Mouse (Mus musculus) brain, embryonic 18.5 days (tissue): ENCODE measurements around the gene Urod.

Experiments
- DNase-seq: peaks from one replicate; pipeline ENCODE4 v3.0.0-alpha.2; 2012; ENCODE audit warnings: low read depth, low spot score

Gene Urod

DNA sequence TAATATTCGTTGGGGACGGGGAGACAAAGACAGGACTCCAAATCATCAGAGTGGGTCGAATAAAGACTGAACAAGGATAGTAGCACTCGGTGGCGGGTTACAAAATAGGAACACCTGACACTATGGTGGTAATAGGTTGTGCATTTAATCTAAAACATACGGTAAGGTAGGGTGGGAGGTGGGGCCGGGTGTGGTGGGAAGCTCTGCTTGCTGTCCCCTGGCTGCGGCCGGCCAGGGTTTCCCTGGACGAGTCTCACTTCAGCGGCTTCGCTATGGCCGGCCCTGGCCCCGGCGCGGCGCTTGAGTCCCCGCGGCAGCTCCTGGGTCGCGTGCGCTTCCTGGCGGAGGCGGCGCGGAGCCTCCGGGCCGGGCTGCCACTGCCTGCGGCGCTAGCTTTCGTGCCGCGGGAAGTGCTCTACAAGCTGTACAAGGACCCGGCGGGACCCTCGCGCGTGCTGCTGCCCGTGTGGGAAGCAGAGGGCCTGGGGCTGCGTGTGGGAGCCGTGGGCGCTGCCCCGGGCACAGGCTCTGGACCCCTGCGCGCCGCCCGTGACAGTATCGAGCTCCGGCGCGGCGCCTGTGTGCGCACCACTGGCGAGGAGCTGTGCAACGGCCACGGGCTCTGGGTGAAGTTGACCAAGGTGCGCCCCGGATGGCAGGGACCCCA, 1.1 kb upstream of the Urod start, which contains the start of gene Hectd3:
Gene Hectd3, plus strand, starts transcription at position 187 of the 667 bp plus-strand sequence.
- no peak for DNase-seq

DNA sequence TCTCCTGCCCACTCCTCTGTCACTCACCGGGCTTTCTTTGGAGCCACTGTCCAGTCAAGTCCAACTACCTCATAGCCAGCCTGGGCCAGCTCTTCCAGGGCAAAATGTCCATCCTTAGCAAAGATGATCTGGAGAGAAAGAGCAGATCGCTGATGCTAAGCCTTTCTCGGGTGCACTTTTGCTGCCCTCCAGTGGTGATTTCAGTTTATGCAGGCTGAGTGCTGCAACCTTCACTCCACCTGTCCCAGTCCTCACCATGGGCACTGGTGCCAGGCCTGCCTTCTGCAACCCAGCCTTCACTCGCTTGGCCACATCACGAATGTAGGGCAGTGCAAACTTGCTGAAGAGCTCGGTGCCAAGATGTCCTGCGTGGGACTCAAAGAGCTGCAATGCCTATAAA, 2.8 kb downstream of the Urod start:
- DNase-seq, result no peak

DNA sequence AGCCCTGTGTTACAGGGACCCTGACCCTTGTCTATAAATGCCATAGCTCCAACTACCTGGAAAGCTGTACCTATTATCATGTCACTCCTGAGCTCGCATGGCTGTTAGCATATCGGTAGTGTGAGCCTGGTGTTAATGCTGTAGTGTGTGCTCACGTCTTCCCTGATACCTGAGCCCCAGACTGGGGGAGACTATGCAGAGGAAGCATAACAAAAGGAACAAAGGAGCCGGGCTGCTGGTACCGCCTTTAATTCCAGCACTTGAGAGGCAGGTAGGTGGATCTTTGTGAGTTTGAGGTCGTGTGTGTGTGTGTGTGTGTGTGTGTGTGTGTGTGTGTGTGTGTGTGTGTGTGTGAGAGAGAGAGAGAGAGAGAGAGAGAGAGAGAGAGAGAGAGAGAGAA, 4.5 kb downstream of the Urod start:
- no peak for DNase-seq

DNA sequence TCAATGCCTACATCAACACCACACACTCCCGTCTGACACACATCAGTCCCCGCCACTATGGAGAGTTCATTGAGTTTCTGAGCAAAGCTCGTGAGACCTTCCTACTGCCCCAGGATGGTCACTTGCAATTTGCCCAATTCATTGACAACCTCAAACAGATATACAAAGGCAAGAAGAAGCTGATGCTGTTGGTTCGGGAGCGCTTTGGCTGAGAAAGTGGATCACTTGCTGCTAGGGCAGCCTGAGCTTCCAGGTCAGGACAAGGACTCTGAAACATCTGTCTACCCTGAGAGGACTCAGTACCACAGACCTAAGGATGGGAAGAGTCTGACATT, 7.1 kb downstream of the Urod start:
- no peak for DNase-seq

DNA sequence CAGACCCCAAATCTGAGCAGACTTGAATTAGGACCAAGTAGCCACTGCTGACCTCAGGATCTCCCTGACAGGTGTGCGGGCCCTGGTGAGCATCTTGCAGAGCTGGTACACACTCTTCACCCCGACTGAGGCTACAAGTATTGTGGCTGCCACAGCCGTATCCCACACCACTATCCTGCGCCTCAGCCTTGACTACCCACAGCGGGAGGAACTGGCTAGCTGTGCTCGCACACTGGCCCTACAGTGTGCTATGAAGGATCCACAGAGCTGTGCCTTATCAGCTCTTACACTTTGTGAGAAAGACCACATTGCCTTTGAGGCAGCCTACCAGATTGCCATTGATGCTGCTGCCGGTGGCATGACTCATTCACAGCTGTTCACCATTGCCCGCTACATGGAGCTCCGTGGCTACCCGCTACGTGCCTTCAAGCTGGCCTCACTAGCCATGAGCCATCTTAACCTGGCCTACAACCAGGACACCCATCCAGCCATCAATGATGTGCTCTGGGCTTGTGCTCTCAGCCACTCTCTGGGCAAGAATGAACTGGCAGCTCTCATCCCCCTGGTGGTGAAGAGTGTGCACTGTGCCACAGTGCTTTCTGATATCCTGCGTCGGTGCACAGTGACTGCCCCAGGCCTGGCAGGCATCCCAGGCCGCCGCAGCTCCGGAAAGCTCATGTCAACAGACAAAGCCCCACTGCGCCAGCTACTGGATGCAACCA, 7.7 kb downstream of the Urod start:
- DNase-seq, result no peak

DNA sequence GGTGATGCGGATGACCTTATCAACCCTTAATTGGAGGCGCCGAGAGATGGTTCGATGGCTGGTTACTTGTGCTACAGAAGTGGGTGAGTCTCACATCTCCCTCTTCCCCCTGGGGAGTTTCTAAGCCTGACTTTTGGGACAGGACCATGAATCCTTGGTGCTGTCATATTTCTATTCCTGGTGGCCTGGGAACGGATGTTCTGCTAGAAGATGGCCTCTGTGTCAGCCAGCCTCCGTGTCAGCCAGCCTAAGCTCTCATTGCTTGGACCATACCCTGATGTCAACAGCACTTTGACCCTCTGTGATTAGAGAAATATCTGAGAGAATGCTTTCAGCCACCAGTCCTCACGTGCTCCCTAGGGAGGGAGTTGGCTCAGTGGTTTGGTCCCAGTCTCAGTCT, 8.5 kb downstream of the Urod start:
- no peak for DNase-seq

DNA sequence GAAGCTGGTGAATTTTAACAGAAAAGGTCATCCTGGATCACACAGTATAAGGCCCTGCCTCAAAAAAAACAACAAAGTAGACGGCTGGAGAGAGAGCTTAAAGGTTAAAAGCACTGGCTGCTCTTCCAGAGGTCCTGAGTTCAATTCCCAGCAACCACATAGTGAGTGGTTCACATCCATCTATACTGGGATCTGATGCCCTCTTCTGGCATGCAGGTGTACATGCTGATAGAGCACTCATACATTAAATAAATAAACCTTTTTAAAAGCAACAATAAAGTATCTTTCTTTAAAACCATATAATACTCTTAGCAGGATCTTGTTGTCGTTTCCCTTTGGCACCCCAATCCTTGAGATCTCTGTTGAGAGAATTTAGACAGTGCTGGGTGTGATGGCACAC, 17.7 kb downstream of the Urod start:
- DNase-seq, result no peak

DNA sequence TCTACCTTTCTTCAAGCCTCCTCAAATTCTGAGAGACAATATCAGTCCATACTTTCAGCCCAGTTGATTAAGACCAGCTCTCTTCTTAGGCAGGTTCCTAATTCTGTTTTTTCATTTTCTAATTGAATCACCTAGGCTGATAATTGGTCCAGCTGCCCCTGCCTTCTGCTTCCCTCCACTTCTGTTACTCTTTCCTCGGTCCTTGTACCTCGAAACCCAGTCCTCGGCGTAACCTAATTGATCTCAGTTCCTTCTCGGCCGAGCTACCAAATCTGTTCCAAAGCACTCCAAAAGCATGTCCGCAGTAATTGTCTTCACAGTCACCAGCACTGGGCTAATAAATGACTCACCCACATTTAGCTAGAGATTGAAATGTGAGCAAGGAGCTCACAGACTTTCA, 39.3 kb downstream of the Urod start:
- no peak for DNase-seq

DNA sequence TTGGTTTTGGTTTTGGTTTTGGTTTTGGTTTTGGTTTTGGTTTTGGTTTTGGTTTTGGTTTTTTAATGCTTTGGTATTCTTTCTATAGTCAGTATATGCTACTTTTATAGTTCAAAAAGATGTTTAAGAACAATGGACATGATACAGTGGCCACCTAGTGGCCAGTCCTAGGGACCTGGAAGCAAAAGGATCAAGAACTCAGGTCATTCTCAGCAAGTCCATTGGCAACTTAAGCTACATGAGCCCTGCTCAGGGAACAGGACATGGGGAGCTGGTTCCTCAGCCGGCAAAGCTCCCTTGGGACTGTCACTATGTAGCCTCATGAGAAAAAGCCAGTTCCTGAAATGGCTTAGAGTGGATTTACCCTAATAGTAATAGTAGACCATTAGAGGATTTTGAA, 42.6 kb downstream of the Urod start:
- no peak for DNase-seq

DNA sequence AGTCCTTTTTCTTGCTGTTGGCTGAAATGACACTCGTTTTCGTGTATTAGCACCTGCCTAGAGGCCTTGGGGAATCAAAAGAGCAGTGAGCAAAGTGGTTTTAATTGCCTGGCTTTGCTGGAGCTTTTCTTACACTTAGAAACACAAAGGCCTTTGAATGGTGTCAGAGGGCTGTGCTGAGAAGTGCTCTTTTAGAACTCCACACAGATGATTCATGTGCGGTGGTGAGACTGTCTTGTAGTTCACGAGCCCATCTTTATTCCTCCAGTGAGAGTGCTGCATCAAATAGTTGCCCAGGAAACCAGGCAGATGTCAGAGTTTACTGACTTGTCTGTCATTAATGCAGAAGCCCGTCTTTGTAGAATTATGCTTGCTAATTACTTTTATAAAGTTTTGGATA, 50.2 kb downstream of the Urod start:
- no peak for DNase-seq

DNA sequence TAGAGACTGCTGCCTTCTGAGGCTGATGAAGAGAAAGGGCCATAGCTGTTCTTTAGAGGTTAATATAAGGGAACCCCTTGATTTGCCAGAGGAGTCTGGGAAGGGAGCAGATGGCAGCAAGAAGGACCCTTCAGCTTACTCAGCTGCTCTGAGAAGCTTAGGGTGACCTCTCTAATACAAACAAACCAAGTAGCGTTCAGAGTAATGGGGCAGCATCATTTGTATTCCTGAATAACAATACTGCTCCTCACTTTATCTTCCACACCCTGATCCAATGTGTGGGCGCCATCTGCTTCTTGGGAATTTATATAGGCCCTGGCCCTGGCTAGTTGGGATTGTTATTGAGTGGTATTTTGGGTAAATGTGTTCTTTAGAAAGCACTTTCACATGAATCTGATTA, 51.5 kb downstream of the Urod start:
- no peak for DNase-seq
